Mouse (Mus musculus): ENCODE measurements around the gene Rasgef1b. TPM values are rescaled to one million over a fixed set of nuclear protein-coding genes. Genes with fewer than 3 reads are reported as not detected.
A peak's percentile ranks its signal among the peaks of the same experiment; 100 is the strongest.

The Rasgef1b gene
- polyA plus RNA-seq, 1 experiment from 2014 or later = 31.1 TPM

DNA sequence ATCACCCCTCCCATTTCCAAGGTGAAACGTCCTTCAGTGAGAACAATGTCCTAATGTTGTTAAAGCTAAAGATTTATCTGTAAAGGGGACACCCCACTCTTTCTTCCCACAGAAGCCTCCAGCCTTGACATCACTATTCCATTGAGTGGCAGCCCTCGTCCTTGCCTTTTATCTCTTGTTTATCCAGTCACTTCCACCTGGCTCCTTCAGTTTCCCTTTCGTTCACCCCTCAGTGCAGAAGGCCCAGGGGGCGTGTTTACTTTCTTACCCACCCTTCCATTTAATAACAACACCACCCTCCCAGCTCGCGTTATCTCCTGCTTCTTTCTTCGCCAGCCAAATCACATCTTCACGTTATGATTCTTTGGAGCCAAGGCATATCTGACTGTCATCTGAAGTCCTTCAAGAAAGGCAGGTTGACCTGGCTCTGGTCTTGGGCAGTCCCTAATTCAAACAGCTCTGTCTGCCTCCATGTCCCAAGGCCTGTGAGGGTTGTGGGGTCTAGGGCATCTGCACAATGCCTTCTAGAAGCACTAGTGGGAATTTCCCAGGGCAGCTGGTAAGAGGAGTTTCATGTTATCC, 355.2 kb downstream of the Rasgef1b start:
- H3K4me2 ChIP-seq (ENCODE audit: low read depth, low read length) = no peak overlapping the region
- no peak; the same call in 1 of the 2 replicates for ATAC-seq (replicated peaks; ENCODE audit: extremely low read depth, insufficient read depth, low FRiP score)
- no peak overlapping the region for H3K9ac ChIP-seq (ENCODE audit: low read length)
- no peaks in the 10 kb centered on the region for H3K27me3 ChIP-seq (ENCODE audit: control insufficient read depth, insufficient read depth, low read length)
- WGBS = 51% methylated on average over 8 of the region's 8 CpGs
- no peaks in the 10 kb centered on the region for H3K4me1 ChIP-seq (ENCODE audit: control insufficient read depth, insufficient read depth, low read length)
- no peaks in the 10 kb centered on the region for H3K36me3 ChIP-seq (ENCODE audit: control insufficient read depth, insufficient read depth)
- no peaks in the 10 kb centered on the region for H3K9me3 ChIP-seq (replicated peaks; ENCODE audit: control insufficient read depth, low read length)
- H3K27ac ChIP-seq (ENCODE audit: low read length) = no peak overlapping the region
- no peak overlapping the region for H3K4me3 ChIP-seq (ENCODE audit: low read length)

- H3K36me3 ChIP-seq (ENCODE audit: control insufficient read depth, insufficient read depth) = no peaks in the 10 kb centered on the region
- no peaks in the 10 kb centered on the region for H3K4me1 ChIP-seq (ENCODE audit: control insufficient read depth, insufficient read depth, low read length)
- no peak for ATAC-seq (replicated peaks; ENCODE audit: extremely low read depth, insufficient read depth, low FRiP score)
- H3K27ac ChIP-seq (ENCODE audit: low read length) = no peak overlapping the region
- no peak overlapping the region for H3K4me3 ChIP-seq (ENCODE audit: low read length)
- H3K27me3 ChIP-seq (ENCODE audit: control insufficient read depth, insufficient read depth, low read length) = no peaks in the 10 kb centered on the region
- H3K4me2 ChIP-seq (ENCODE audit: low read depth, low read length) = no peak overlapping the region
- H3K9me3 ChIP-seq (replicated peaks; ENCODE audit: control insufficient read depth, low read length) = no peaks in the 10 kb centered on the region
- WGBS = 54% methylated on average over 5 of the region's 5 CpGs
- no peak overlapping the region for H3K9ac ChIP-seq (ENCODE audit: low read length)
Observed at GRCm38 (mm10) chr5:99370636-99371035, 358.2 kb downstream of the Rasgef1b start.

DNA sequence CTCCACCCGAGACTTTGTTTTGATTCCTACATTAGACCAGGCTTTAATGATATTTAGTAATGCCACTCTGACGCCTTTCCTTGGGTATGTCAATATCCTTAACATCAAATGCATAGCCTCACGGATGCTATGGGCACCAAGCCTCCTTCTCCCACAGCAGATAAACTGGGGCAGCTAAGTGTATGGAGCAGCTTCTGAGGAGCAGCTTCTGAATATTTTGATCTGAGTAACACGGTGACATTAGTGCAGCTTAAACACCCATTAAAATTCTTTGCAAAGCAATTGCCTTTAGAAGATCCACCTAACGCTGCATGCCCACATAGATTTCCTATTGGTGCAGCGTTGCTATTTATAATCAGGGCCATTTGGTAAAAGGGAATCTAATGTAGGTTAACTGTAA, 359.6 kb downstream of the Rasgef1b start:
- H3K36me3 ChIP-seq (ENCODE audit: control insufficient read depth, insufficient read depth) = no peaks in the 10 kb centered on the region
- H3K4me1 ChIP-seq (ENCODE audit: control insufficient read depth, insufficient read depth, low read length) = no peaks in the 10 kb centered on the region
- H3K27me3 ChIP-seq (ENCODE audit: control insufficient read depth, insufficient read depth, low read length) = no peaks in the 10 kb centered on the region
- no peak overlapping the region for H3K4me2 ChIP-seq (ENCODE audit: low read depth, low read length)
- ATAC-seq (replicated peaks; ENCODE audit: extremely low read depth, insufficient read depth, low FRiP score) = no peak
- no peak overlapping the region for H3K9ac ChIP-seq (ENCODE audit: low read length)
- H3K9me3 ChIP-seq (replicated peaks; ENCODE audit: control insufficient read depth, low read length) = no peaks in the 10 kb centered on the region
- H3K4me3 ChIP-seq (ENCODE audit: low read length) = no peak overlapping the region
- no peak overlapping the region for H3K27ac ChIP-seq (ENCODE audit: low read length)
- 83% methylated on average over 6 of the region's 6 CpGs for WGBS

DNA sequence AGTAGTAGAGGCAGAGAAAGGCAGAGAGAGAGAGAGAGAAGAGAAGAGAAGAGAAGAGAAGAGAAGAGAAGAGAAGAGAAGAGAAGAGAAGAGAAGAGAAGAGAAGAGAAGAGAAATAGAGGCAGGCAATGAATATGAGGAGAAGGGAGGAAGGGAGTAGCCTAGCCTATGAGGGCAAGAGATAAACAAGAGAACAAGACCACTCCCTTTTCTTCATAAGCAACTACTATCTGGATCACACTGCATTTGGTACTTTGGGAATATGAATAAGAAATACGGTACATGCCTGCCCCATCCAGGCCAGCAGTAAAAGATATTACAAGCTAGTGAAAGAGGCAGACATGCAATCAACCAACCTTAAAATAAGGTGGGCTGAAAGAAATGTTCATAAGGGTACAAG, 360.2 kb downstream of the Rasgef1b start:
- WGBS = 91% methylated on average over 1 of the region's 1 CpGs
- no peak overlapping the region for H3K4me2 ChIP-seq (ENCODE audit: low read depth, low read length)
- no peaks in the 10 kb centered on the region for H3K36me3 ChIP-seq (ENCODE audit: control insufficient read depth, insufficient read depth)
- no peak overlapping the region for H3K9ac ChIP-seq (ENCODE audit: low read length)
- no peaks in the 10 kb centered on the region for H3K27me3 ChIP-seq (ENCODE audit: control insufficient read depth, insufficient read depth, low read length)
- H3K9me3 ChIP-seq (replicated peaks; ENCODE audit: control insufficient read depth, low read length) = no peaks in the 10 kb centered on the region
- no peaks in the 10 kb centered on the region for H3K4me1 ChIP-seq (ENCODE audit: control insufficient read depth, insufficient read depth, low read length)
- no peak overlapping the region for H3K27ac ChIP-seq (ENCODE audit: low read length)
- ATAC-seq (replicated peaks; ENCODE audit: extremely low read depth, insufficient read depth, low FRiP score) = no peak
- no peak overlapping the region for H3K4me3 ChIP-seq (ENCODE audit: low read length)

DNA sequence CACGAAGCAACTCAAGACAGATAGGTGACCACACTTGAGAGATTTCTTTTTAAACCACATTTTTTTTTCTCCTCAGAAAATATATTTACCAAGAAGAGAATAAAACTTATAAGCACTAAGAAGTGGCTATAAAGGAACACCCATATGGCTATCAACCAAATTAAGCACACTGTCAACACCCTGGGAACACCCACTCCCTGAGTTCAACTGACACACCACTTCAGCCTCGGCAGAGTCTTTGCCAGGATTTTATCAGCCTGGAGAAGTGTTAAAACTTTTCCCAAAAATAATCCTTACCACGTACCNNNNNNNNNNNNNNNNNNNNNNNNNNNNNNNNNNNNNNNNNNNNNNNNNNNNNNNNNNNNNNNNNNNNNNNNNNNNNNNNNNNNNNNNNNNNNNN, 368.3 kb downstream of the Rasgef1b start:
- H3K4me3 ChIP-seq (ENCODE audit: low read length) = no peak overlapping the region
- H3K27me3 ChIP-seq (ENCODE audit: control insufficient read depth, insufficient read depth, low read length) = no peaks in the 10 kb centered on the region
- H3K27ac ChIP-seq (ENCODE audit: low read length) = no peak overlapping the region
- peak overlapping the region; percentile 12; the same call in 1 of the 2 replicates for H3K4me2 ChIP-seq (ENCODE audit: low read depth, low read length)
- H3K9me3 ChIP-seq (replicated peaks; ENCODE audit: control insufficient read depth, low read length) = no peaks in the 10 kb centered on the region
- peaks cover 11% of the 10 kb centered on the region for H3K4me1 ChIP-seq (ENCODE audit: control insufficient read depth, insufficient read depth, low read length)
- no peak; the same call in 1 of the 2 replicates for ATAC-seq (replicated peaks; ENCODE audit: extremely low read depth, insufficient read depth, low FRiP score)
- no peak overlapping the region for H3K9ac ChIP-seq (ENCODE audit: low read length)
- H3K36me3 ChIP-seq (ENCODE audit: control insufficient read depth, insufficient read depth) = no peaks in the 10 kb centered on the region
- 37% methylated on average over 3 of the region's 3 CpGs for WGBS

DNA sequence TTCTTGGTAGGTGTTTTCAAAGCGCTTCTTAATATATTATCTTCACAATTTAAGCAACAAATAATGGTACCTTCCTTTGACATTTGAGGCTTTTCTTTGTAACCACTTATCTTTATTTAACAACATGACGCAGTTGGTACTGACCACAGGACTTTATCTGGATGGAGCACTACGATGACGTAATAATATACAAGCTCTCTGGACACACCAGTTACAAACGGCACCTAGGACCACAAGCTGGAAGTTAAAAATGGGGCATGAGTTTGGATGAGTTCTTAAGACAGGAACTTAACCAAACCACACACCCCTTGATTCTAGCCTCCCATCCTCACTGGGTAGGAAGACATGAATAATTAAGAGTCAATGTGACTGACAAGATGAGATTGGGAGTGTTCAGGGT, 369.6 kb downstream of the Rasgef1b start:
- H3K9ac ChIP-seq (ENCODE audit: low read length) = no peak overlapping the region
- H3K4me3 ChIP-seq (ENCODE audit: low read length) = no peak overlapping the region
- H3K27me3 ChIP-seq (ENCODE audit: control insufficient read depth, insufficient read depth, low read length) = no peaks in the 10 kb centered on the region
- H3K36me3 ChIP-seq (ENCODE audit: control insufficient read depth, insufficient read depth) = no peaks in the 10 kb centered on the region
- WGBS = 68% methylated on average over 5 of the region's 5 CpGs
- H3K27ac ChIP-seq (ENCODE audit: low read length) = no peak overlapping the region
- H3K4me1 ChIP-seq (ENCODE audit: control insufficient read depth, insufficient read depth, low read length) = peaks cover 18% of the 10 kb centered on the region
- no peak for ATAC-seq (replicated peaks; ENCODE audit: extremely low read depth, insufficient read depth, low FRiP score)
- no peak overlapping the region for H3K4me2 ChIP-seq (ENCODE audit: low read depth, low read length)
- H3K9me3 ChIP-seq (replicated peaks; ENCODE audit: control insufficient read depth, low read length) = no peaks in the 10 kb centered on the region

DNA sequence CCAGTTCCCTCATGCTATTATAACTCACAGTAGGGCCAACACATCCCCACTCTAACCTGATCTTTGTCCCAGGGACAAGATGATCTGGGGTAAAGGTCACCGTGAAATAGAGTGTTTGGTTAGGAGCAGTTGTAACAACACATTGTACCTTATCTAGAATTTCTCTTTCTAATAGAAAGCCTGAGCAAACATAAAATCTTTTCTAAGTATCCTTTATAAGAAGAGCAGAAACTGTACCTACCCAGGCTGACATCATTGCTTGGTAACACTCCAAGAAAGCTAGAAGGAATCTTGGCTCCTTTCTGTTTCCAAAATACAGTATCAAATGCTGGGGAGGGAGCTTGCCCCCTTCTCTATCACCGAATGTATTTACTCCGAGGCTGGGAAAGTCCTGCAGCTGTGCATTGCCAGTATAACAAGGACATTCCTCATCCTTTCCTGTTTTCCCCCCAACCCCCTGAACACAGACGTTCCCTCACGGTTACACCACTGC, 374.2 kb downstream of the Rasgef1b start:
- no peaks in the 10 kb centered on the region for H3K27me3 ChIP-seq (ENCODE audit: control insufficient read depth, insufficient read depth, low read length)
- no peaks in the 10 kb centered on the region for H3K36me3 ChIP-seq (ENCODE audit: control insufficient read depth, insufficient read depth)
- peak; percentile 81 for ATAC-seq (replicated peaks; ENCODE audit: extremely low read depth, insufficient read depth, low FRiP score)
- no peaks in the 10 kb centered on the region for H3K9me3 ChIP-seq (replicated peaks; ENCODE audit: control insufficient read depth, low read length)
- no peak overlapping the region for H3K4me3 ChIP-seq (ENCODE audit: low read length)
- H3K27ac ChIP-seq (ENCODE audit: low read length) = peak overlapping the region; percentile 76
- no peak overlapping the region for H3K4me2 ChIP-seq (ENCODE audit: low read depth, low read length)
- peaks cover 7% of the 10 kb centered on the region; the same call in 1 of the 2 replicates for H3K4me1 ChIP-seq (ENCODE audit: control insufficient read depth, insufficient read depth, low read length)
- 33% methylated on average over 5 of the region's 5 CpGs for whole genome bisulfite sequencing
- no peak overlapping the region for H3K9ac ChIP-seq (ENCODE audit: low read length)

DNA sequence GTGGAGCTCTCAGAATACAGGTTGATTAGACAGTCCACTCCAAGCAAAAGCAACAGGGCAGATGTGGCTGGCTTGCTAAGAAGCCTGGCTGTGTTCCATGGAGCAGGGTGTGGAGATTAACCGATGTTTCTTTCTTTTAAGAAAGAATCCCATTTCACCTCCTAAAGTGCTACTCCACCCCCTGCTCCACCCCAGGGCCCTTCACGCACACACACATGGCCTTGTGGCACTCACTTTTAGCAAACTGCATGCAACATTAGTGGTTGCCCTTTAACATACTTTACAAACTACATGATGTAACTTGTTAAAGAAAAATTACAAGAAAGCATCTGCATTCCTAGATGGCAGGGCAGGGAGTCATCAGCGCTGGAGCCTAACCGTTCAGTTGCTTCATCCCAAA, 378.8 kb downstream of the Rasgef1b start:
- 75% methylated on average over 4 of the region's 4 CpGs for WGBS
- no peak overlapping the region for H3K9ac ChIP-seq (ENCODE audit: low read length)
- peaks cover 14% of the 10 kb centered on the region; the same call in 1 of the 2 replicates for H3K4me1 ChIP-seq (ENCODE audit: control insufficient read depth, insufficient read depth, low read length)
- H3K27ac ChIP-seq (ENCODE audit: low read length) = no peak overlapping the region
- ATAC-seq (replicated peaks; ENCODE audit: extremely low read depth, insufficient read depth, low FRiP score) = no peak
- no peaks in the 10 kb centered on the region for H3K9me3 ChIP-seq (replicated peaks; ENCODE audit: control insufficient read depth, low read length)
- H3K4me2 ChIP-seq (ENCODE audit: low read depth, low read length) = no peak overlapping the region
- H3K4me3 ChIP-seq (ENCODE audit: low read length) = no peak overlapping the region
- H3K36me3 ChIP-seq (ENCODE audit: control insufficient read depth, insufficient read depth) = no peaks in the 10 kb centered on the region
- H3K27me3 ChIP-seq (ENCODE audit: control insufficient read depth, insufficient read depth, low read length) = no peaks in the 10 kb centered on the region

DNA sequence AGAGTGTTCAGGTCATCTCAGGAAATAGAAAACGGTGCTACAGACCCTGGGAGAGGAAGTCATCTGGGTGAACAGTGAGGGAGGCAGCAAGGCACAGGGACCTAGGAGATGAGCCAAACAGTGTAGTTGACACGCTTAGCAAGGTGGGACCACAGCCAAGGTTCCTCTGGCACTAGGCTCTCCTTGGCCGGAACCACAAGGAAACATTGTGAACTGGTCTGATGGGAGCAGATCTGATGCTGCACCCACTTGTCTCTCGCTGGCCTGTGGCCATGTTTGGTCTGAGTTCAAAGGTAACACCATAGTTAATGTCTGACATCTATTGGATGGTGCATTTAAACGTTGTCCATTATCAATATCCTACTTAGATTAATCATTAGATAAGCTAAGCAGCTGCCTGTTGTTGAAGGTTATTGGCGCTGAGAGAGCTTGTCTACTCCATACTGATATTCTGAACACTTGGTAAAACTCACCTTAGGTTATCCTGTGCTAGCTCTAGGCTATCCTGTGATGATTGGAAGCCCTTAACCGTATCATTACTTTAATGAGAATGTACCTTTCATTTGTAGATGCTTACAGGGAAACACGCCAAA, 380.5 kb downstream of the Rasgef1b start:
- Histone ChIP-seq H3K9me3 (replicated peaks; ENCODE audit: control insufficient read depth, low read length) (no peaks in the 10 kb centered on the region), H3K27ac (ENCODE audit: low read length) (no peak overlapping the region), H3K36me3 (ENCODE audit: control insufficient read depth, insufficient read depth) (no peaks in the 10 kb centered on the region), H3K9ac (ENCODE audit: low read length) (no peak overlapping the region), H3K27me3 (ENCODE audit: control insufficient read depth, insufficient read depth, low read length) (no peaks in the 10 kb centered on the region), H3K4me3 (ENCODE audit: low read length) (no peak overlapping the region), H3K4me2 (ENCODE audit: low read depth, low read length) (no peak overlapping the region), H3K4me1 (ENCODE audit: control insufficient read depth, insufficient read depth, low read length) (peaks cover 8% of the 10 kb centered on the region; the same call in 1 of the 2 replicates)
- 62% methylated on average over 8 of the region's 8 CpGs for WGBS
- peak; percentile 76 for ATAC-seq (replicated peaks; ENCODE audit: extremely low read depth, insufficient read depth, low FRiP score)

Data from heart, embryonic 16.5 days (tissue).